Mouse (Mus musculus) megakaryocyte, embryonic 14.5 days (primary cell): ENCODE data around the gene Aqr.

ENCODE experiments used
- FLI1 ChIP-seq: IDR thresholded peaks from 2 replicates; pipeline ENCODE4 v1.6.1; 2012; ENCODE audit warnings: low read length, inconsistent platforms, mixed read lengths
- GATA1 ChIP-seq: IDR thresholded peaks from 3 replicates; pipeline ENCODE4 v1.6.1; 2012; ENCODE audit warnings: mixed read lengths, low read length, inconsistent platforms, borderline replicate concordance

DNA sequence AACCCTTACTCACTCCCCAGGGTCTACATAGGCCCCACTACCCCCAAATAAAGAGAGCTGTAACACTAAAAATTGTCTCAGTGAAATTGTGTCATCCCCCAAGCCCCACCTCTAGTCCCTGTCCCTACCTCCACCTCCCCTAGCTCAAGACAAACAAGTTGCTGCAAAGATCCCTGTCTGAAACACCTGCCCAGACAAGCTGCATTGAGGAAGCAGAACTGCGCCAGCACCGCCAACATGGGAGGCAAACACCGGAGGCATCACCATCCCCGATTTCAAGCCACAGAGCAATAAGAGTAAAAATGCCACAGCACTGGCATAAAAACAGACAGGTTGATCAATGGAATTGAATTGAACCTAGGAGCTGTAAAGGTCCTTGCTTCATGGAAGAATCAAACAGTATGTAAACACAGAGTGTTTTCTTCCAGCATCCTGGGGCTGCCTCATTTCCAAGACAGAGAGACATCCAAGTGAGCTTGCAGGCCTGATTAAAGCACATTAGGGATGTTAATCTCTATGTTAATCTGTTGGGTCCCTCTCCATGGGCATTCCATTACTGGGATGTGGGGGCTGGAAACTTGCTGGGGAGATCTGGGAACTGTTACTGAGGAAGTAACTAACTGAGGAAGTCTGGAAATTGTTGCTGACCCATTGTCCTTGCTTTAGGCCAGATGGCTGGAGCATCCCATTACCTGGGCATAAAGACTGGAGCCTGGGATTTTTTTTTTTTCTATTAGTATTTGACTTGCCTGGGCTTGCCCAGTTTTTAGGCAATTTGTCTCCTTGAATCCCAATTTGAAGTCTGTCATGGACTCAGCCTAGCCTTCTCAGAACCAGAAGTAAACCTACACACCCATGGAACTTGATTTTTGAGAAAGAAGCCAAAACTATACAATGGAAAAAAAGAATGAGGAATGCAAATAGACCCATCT lies 8.8 kb downstream of the Aqr start:
- TF ChIP-seq GATA1 (no peak), FLI1 (no peak)
